Mouse (Mus musculus) skeletal muscle tissue, adult 2 months (tissue): ENCODE data around the gene Traf3ip2.
A peak's percentile ranks its signal among the peaks of the same experiment; 100 is the strongest.

ENCODE experiments used
- DNase-seq: peaks from one replicate; pipeline ENCODE4 v3.0.0-alpha.2; 2012; ENCODE audit warnings: low read depth, low spot score

The Traf3ip2 gene

GRCm38 (mm10) chr10:39612633-39612988, at the start of gene Traf3ip2:
Traf3ip2 (plus strand) TSS chr10:39612934.
- no peak for DNase-seq

- no peak for DNase-seq
Observed at GRCm38 (mm10) chr10:39563552-39564223, 49.0 kb upstream of the Traf3ip2 start.

- DNase-seq, result no peak
Observed at GRCm38 (mm10) chr10:39566901-39567300, 45.8 kb upstream of the Traf3ip2 start.

DNA sequence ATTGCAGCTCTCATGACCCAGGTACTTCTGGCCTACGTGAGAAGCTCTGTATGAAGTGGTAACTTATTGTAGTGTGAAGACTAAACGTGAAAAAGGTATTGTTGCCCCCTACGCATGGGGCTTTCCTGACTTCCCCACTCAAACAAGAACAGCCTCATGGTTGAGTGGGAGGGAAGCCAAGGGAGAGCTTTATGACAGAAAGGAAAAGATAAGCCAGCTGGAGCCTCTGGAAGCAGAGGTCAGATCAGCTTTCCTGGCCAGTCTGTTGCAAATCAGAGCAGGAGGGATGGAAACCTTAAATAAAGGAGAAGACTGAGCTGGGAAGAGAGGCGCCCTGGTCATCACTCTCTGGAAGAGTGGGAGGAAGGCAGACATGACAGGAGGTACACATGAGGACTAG, 43.7 kb upstream of the Traf3ip2 start:
- DNase-seq, result no peak

DNA sequence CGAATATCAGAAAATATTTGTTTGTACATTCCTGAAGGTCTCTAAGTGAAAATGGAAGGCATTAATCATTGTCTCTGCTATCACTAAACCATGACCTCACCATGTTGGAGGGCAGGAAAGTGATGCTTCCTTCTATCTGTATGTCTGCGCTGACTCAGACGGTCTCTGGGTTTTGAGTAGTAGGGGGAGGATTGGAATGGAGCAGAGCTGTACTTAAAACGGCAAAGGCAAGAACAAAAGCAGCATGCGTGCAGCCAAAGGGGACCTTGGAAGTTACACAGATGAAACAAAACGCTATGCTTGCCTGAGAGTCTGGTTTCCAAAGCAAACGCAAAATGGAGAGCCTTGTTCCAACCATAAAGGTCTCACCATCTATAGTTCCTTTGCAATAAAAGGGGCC, 41.7 kb upstream of the Traf3ip2 start:
- no peak for DNase-seq

GRCm38 (mm10) chr10:39572050-39572671, 40.6 kb upstream of the Traf3ip2 start:
- no peak for DNase-seq

DNA sequence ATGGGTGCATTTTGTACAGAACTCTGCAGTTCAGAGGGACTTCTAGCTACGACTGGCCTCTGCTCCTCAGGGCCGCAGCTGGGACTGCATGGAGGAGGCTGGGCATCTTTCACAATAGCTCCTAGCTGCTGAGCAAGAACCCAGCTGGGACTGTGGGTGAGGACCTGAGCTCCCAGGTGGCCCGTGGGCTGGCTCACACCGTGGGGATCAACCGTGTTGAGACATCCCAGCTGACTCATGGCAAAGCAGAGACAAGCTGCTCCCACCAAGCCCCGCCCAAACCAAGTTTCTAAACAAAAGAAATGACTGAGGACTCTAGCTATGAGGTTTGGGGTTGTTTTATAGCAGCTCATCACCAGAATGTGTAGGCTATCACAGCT, 40.1 kb upstream of the Traf3ip2 start:
- DNase-seq, result no peak

DNA sequence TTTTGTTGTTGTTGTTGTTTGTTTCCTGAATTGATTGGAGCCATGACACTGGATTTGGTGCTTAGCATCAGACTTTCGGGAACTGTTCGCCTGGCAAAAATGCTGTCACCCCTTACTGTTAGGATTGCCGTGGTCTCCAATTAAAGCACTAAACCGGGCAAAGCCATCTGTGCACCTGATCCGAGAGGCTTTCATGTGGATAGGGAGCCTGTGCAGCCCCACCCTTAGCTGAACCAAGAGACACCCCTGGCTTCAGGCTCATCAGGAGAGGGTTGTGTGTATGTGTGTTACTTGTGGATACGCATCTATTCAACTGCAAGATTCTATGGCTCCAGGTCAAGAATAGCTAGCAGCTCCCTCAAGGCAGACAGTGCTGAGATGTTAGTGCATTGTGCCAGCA, 36.3 kb upstream of the Traf3ip2 start:
- no peak for DNase-seq

DNA sequence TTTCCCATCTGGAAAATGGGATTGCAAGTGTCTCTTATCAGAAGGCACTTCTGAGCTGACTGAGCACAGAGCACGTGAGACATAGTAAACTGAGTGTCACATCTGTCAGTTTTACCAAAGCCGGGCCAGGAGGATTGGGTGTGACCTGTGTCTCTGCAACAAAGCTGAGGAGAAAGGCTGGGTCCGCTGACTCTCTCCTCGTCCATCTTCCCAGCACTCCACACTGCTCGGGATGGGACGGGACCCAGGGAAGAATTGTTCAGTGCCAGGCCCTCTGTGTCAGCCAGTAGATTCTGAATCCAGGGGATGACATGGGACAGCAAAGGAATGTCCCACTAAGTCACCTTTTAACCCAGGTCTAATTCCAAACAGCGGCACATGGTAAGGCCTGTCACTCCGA, 32.3 kb upstream of the Traf3ip2 start:
- no peak for DNase-seq

DNA sequence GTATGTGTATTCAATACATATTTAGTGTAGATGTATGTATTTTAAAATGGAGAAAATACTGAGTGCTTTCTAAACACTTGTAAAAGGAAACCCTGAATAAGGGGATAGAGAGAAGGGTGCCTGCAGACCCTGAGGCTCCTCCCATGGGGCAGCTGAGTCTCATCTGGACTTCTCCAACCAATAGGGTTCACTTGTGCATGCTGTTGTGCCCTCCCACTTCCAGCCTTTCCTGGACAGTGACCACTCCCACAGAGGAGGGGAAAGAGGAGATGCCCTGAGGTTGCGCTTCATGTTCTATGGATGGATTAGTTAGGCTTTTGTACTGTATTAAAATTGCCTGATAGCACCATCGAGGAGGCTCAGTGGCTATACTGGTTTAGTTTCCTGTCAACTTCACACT, 30.3 kb upstream of the Traf3ip2 start:
- DNase-seq, result no peak

DNA sequence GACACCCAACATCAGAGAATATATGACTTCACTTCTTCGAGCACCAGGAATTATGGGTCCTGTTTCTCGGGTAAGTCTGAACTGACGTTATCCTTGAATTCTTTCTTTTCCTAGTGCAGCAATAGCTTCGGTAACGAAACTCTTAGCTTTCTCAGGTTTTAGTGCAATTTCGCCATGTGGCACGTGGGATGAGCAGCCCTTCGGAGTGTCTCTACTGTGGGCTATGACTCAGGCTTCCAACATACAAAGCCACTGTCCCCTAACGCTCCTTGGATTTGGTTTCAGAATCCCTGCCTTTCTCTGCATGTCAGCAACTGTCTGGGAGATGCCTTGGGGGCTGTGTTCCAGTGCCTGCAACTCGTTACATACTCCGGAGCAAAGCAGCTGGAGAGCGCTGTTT, 29.0 kb upstream of the Traf3ip2 start:
- DNase-seq, result no peak

DNA sequence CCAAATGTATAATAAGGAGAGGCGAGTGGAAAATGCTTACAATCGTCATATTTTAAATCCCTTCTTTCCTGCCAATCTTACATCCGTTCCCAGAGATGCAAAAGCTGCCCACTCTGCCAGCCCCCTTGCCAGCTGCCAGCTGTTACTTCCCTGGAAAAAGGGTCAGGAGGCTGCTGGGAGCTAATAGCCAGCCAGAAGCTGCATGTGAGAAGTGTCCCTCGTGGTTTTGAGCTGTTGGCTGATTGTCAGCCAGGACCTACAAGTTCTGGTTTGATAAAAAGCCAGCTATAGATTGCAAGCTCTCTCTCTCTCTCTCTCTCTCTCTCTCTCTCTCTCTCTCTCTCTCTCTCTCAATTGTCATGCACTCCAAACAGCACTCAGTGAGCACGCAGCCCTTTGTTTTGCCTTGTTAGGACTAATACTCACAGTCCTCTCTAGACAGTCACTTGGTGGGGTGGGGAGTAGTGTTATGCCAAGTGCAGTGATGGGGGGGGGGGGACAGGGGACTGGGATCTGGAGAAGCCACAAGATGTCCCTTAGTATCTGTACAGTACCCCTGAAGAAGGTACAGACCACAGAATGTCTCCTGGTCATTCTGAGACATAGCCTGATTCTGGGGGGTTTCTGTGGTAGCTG, 25.3 kb upstream of the Traf3ip2 start:
- DNase-seq, result no peak

GRCm38 (mm10) chr10:39587973-39588746, 24.6 kb upstream of the Traf3ip2 start:
- no peak for DNase-seq

DNA sequence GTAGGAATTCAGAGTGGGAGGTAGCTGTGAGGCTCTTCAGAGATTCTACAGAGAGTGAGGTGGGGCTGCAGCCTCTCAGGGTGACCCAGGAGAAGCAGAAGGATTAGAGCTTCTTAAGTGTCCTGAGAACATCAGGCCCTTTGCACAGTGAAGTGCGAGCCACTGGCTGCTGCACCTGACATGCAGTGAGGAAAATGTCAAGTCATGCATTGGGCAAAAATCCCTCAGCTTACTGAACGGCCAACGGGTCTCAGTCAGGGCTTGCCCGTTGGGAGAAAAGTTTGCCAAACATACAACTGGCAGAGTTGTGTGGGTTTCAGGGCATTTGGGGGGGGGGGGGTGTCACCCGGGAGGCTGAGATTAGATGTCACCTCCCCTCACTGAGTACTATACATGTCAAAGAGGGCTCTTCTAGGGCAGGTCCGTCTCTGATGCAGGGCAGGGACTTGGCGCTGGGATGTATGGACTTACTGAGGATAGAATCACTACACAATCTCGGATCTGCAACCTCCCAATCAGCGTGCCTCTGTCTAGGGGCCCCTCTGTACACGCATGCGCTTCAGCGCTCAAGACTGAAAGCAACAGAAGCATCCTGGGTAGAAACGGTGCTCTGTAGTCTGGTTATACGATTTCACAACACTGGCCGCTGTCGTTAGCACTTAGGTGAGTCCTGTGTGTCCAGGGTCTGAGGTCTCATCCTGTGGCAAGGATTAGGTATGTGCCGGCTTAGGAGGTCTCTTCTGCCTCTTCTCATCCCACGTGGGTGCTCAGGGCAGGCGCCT, 22.8 kb upstream of the Traf3ip2 start:
- DNase-seq, result peak; percentile 36

- no peak for DNase-seq
Observed at GRCm38 (mm10) chr10:39590629-39591028, 22.1 kb upstream of the Traf3ip2 start.

GRCm38 (mm10) chr10:39592501-39592900, 20.2 kb upstream of the Traf3ip2 start:
- DNase-seq, result no peak

GRCm38 (mm10) chr10:39594716-39595115, 18.0 kb upstream of the Traf3ip2 start:
- no peak for DNase-seq

- no peak for DNase-seq
Observed at GRCm38 (mm10) chr10:39595862-39596261, 16.9 kb upstream of the Traf3ip2 start.

DNA sequence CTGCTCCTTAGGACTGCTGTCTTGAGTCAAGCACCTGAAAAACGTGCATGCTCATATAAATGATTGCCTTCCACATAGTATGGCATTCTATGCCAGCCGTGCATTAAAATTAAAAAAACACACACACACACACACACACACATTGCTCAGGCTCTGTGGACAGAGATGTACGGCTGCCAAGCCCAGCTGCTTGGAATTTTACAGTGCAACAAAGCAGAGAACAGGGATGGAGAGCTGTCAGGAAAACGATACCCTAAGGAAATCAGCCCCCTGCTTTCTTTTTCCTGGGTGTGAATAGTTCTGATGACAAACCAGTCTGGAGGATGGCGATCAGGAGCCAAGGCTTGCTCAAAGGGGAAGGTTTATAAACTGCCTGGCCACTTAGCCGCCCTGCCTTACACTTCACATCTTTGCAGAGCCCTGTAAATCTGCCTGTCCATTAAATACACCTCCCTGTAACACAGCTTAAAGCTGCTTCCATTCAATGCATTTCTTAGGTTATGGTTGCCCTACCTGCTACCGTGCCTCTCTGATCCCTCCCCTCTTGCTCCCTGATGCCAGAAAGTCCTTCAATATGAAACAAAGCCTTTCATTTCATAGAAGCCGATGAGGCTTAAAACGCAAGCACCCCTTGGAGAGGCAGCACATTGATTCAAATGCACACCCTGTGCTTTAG, 15.5 kb upstream of the Traf3ip2 start:
- no peak for DNase-seq

- no peak for DNase-seq
Observed at GRCm38 (mm10) chr10:39597792-39598183, 14.9 kb upstream of the Traf3ip2 start.

DNA sequence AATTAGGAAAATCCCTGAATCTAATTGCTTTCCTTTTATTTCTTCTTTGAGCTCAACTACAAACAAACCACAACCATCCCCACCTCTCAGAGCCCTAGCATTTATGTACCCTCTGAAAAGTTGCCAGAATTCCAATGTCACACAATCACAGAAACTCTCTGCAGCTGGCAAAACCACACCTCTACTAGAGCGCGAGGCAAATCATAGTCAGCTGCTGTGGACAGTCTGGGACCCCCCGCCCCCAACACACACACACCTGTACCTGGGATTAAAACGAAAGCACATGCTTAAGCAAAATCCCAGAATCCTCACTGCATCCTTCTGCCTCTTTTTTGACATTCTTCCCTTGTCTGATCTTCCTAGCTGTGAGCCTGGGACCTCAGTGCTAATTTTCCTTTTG, 13.1 kb upstream of the Traf3ip2 start:
- no peak for DNase-seq
